Mouse (Mus musculus) ovary, postnatal 14 days (tissue): ENCODE data around the gene Slc22a14.

Source experiments
- DNase-seq: peaks from one replicate; pipeline ENCODE4 v3.0.0; 2022; ENCODE audit warnings: low spot score

Slc22a14 gene

DNA sequence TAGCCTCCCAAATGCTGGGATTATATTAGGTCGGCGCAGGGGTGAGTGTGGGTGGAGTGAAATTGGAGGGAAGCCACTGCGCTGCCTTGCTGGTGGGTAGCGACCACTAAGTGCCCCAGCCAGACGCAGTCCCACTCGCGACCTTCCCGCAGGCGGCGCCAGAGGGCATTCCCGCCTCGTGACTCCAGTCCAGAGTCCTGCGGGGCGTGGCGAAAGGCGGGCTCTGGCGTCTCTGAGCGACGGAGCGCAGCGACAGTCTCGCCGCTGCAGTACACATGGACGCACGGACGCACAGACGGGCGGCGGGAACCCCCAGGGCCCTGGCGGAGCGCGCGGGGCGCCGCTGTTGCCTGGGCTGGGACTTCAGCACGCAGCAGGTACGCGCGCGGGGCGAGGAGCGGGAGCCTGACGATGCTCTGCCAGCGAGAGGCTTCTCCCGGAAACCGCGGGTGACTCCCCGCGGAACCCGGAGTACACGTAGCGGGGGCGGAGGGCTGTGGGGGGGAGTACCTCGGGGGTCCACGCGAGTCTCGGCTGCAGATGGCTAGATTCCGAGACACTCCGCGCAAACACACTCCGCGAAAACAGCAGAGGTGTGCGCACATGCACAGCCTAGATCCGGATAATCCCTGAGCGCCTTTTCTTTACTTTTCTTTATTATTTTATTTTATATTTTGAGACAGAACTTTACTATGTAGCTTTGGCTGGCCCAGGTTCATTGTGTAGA, 7.9 kb downstream of the Slc22a14 start, which contains the start of gene Xylb:
TSS of gene Xylb (plus strand) at position 51 of the 727 bp plus-strand sequence.
- DNase-seq = peak; percentile 85

GRCm38 (mm10) chr9:119355943-119356342, 9.4 kb downstream of the Slc22a14 start:
- DNase-seq = no peak

GRCm38 (mm10) chr9:119353926-119354325, 11.4 kb downstream of the Slc22a14 start:
- no peak for DNase-seq

DNA sequence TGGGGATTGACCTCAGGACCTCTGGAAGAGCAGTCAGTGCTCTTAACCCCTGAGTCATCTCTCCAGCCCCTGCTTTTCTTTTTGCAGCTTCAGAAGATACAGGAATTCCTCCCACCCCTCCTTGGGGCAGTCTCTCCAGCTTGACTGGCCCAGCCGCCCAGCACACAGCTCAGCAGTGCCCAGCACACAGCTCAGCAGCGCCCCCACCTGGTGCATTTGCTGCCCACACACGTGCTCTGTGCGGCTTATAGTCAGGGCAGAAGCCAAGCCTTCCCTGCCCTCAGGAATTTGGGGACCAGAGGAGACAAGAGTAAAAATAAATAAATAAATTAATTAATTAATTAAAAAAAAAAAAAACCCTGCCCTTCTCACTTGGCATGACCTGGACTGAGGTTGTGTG, 13.3 kb downstream of the Slc22a14 start:
- peak; percentile 76 for DNase-seq

DNA sequence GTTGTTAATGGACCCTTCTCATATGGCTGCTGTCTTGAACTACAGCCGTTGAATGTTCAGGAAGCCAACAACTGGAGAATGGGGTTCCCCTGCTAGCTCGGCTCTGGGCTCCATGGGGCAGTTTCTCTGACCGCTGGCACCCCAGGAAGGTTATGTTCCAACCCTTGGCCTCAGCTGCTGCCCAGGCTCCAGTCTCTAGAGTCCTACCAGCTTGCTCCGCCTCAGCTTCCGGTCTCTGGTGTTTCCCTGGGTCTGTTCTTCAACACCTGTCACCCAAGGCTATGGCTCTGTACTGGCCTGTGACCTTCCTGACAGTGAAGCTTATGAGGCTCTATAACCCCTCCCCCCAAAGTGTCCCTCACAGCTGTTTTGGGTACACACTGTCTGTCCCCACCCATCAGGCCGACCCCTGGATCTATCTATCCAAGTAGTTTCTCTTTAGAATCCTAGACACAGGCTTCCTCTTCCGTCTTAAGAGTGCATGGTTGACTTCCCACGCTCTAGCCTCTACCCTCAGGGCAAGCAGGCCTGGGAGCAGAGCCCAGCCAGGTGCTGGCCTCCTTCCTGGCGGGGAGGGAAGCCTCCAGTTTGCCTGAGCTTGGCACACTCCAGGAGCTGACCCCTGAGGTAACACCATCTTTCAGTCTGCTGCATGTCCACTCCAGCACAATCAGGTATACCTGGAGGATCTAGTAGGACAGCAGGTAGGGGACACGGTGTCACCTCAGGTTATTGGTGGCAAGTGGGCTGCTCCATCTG, 14.2 kb downstream of the Slc22a14 start:
- DNase-seq = no peak

GRCm38 (mm10) chr9:119350531-119350930, 14.8 kb downstream of the Slc22a14 start:
- DNase-seq = no peak

- DNase-seq = no peak
Measured at GRCm38 (mm10) chr9:119346376-119346775, 19.0 kb downstream of the Slc22a14 start.

DNA sequence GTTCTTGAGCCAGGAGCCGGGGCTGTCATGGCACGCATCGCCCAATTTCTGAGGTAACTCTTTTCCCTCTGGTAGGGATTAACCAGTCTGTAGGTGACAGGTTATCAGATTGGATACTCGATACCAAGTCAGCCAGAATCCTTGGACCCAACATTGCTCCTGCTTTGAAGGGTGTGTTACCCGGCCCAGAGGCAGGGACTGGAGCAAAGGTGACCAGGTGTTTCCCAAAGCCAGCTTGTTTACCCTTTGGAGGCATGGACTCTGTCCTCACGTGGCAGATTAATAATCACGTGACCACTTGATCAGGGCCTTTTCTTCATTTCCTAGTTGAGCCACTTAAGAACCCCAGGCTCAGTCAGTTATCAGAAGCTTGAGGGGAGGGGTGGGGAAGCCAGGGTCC, 22.6 kb downstream of the Slc22a14 start:
- no peak for DNase-seq

- DNase-seq = peak; percentile 85
Measured at GRCm38 (mm10) chr9:119340909-119341816, 24.2 kb downstream of the Slc22a14 start, which contains the start of gene Myd88. TSS of gene Myd88 (minus strand) at chr9:119341411.

DNA sequence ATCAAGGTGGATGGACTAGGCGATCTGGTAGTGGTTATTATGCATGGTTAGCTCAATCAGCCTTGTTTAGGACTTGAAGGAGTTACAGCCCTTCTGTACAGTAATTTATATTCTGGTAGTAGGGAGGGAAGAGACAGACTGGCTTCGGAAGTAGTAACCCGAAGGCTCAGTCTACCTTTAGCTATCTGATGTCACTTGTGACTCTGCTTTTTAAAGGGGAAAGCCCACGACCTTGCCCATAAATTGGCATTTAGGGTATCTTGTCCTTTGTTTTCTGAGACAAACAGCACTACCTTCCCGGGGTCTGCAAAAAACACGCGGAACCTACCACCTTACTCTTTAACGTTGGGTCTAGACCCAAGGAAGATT, 25.2 kb downstream of the Slc22a14 start:
- DNase-seq = no peak

GRCm38 (mm10) chr9:119339558-119340211, 25.7 kb downstream of the Slc22a14 start, which contains the start of gene Acaa1a:
TSS of gene Acaa1a (plus strand) at chr9:119339676.
- DNase-seq = peak; percentile 69

- no peak for DNase-seq
Measured at GRCm38 (mm10) chr9:119339106-119339505, 26.2 kb downstream of the Slc22a14 start.

- no peak for DNase-seq
Measured at GRCm38 (mm10) chr9:119338350-119338749, 27.0 kb downstream of the Slc22a14 start.

DNA sequence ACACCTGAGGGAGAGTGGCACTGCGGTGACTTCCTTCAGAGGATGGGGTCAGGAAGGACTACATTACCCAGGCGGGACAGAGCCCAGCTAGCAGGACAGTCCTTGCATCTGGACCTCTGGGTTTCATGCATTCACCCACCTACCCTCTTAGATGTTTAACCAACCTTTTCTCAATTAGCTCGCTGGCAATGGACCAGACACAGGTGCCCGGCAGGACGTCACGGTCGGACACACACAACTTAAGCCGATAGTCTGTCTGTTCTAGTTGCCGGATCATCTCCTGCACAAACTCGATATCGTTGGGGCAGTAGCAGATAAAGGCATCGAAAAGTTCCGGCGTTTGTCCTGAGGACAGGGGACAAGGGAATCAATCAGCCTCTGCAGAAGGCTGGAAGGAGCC, 27.5 kb downstream of the Slc22a14 start:
- no peak for DNase-seq

- DNase-seq = no peak
Measured at GRCm38 (mm10) chr9:119335571-119335970, 29.8 kb downstream of the Slc22a14 start.

DNA sequence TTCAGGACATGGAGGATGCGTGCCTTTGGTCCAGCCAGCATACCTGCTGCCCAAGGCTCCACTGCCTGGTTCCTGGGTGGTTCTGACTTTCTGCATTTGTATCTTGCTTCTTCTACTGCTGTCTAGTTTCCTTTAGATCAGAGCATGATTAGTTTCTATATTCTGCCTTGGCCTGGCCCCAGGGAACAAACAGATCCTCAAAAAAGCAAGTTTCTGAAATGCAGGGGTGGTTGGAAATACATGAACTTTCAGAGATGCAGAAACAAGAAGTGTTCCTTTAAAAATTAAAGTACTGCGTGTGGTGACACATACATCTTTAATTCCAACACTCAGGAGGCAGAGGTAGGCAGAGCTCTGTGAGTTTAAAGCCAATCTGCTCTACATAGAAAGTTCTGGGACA, 30.5 kb downstream of the Slc22a14 start:
- no peak for DNase-seq

DNA sequence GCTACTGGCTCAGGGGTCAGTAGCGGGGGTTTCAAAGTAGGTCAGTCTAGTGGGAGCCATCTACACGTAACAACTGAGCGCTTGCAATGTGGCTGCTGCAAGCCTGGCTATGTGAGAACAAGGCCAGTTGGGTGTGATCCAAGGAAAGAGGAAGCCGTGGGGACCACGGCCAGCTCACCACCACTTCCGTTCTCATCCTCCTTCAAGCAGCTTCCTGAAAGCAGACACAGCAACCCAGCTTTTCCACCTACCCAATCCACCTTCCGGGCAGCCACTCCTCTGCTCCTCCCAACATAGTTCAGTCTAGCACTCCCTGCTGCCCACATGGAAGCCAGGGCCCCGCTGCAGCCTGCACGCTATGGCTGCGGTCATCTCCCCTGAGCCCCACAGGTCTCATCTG, 31.0 kb downstream of the Slc22a14 start:
- no peak for DNase-seq

- no peak for DNase-seq
Measured at GRCm38 (mm10) chr9:119330186-119330963, 35.0 kb downstream of the Slc22a14 start.

GRCm38 (mm10) chr9:119328488-119328887, 36.9 kb downstream of the Slc22a14 start:
- no peak for DNase-seq

- DNase-seq = no peak
Measured at GRCm38 (mm10) chr9:119324130-119324529, 41.2 kb downstream of the Slc22a14 start.

DNA sequence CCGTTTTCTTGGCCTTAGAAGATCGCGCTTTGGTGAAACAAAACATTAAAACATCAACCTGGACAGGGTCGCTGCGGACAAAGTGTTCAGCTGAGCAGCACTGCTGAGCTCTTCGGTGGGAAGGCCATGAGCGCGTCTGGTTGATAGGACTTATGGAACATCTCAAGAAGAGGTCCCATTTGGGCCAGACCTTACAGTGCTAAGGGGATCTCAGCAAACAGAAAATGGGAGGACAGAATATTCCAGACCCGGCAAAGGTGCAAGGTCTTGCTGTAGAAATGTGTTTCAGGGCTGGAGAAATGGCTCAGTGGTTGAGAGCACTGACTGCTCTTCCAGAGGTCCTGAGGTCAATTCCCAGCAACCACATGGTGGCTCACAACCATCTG, 42.1 kb downstream of the Slc22a14 start:
- DNase-seq = no peak
